Mouse (Mus musculus): Measurements from ENCODE around the gene Zfp810. TPM values are rescaled to one million over a fixed set of nuclear protein-coding genes. Genes with fewer than 3 reads are reported as not detected.
"Not testable (repeated sequence)": the region's sequence is repeated elsewhere in the genome, so short reads cannot be mapped to it uniquely, and the experiment has no call there.

Zfp810 gene
- total RNA-seq (2021): 10 to 100 TPM in 1 of 2 experiments, 1 to 10 TPM in 1; 9.2 to 12.4 TPM
- long read RNA-seq, experiment 1, transcript Zfp810-201 (8 exons, 3,238 nt): major isoform, 5 of 8 reads
- long read RNA-seq, experiment 1, partial matches to known transcripts: 0 of 8 reads
- long read RNA-seq, experiment 1, other reads (novel, unspliced or antisense): 2 of 8 reads
- long read RNA-seq, experiment 2, transcript Zfp810-201 (8 exons, 3,238 nt): major isoform, 6 of 13 reads
- long read RNA-seq, experiment 2, partial matches to known transcripts: 0 of 13 reads
- long read RNA-seq, experiment 2, other reads (novel, unspliced or antisense): 7 of 13 reads

- DNase-seq: peak; percentile 93
Measured at GRCm38 (mm10) chr9:22307156-22307919, at the start of gene Zfp810. TSS of gene Zfp810 (minus strand) at chr9:22307648.

GRCm38 (mm10) chr9:22355919-22356318 lies 48.5 kb upstream of the Zfp810 start:
- DNase-seq: no peak

GRCm38 (mm10) chr9:22353901-22354300 lies 46.5 kb upstream of the Zfp810 start:
- no peak for DNase-seq

- DNase-seq: no peak
Measured at GRCm38 (mm10) chr9:22353465-22353864, 46.0 kb upstream of the Zfp810 start.

GRCm38 (mm10) chr9:22340331-22340730 lies 32.9 kb upstream of the Zfp810 start:
- no peak for DNase-seq

GRCm38 (mm10) chr9:22337217-22337616 lies 29.8 kb upstream of the Zfp810 start:
- no peak for DNase-seq

- peak; percentile 90 for DNase-seq
Measured at GRCm38 (mm10) chr9:22327475-22328387, 20.3 kb upstream of the Zfp810 start.

GRCm38 (mm10) chr9:22327099-22327474 lies 19.6 kb upstream of the Zfp810 start:
- DNase-seq: peak; percentile 54

GRCm38 (mm10) chr9:22324579-22324978 lies 17.1 kb upstream of the Zfp810 start:
- DNase-seq: no peak

GRCm38 (mm10) chr9:22322381-22323211 lies 15.1 kb upstream of the Zfp810 start:
- no peak for DNase-seq

- DNase-seq: no peak
Measured at GRCm38 (mm10) chr9:22319109-22319508, 11.7 kb upstream of the Zfp810 start.

GRCm38 (mm10) chr9:22316047-22316446 lies 8.6 kb upstream of the Zfp810 start:
- not testable (repeated sequence) for DNase-seq

- no peak for DNase-seq
Measured at GRCm38 (mm10) chr9:22314066-22314465, 6.6 kb upstream of the Zfp810 start.

- DNase-seq: no peak
Measured at GRCm38 (mm10) chr9:22313218-22313617, 5.8 kb upstream of the Zfp810 start.

GRCm38 (mm10) chr9:22309651-22310050 lies 2.2 kb upstream of the Zfp810 start:
- no peak for DNase-seq

GRCm38 (mm10) chr9:22307920-22308262 lies 443 bp upstream of the Zfp810 start:
- not testable (repeated sequence) for DNase-seq

GRCm38 (mm10) chr9:22306726-22307125 lies 722 bp downstream of the Zfp810 start:
- no peak for DNase-seq

- no peak for DNase-seq
Measured at GRCm38 (mm10) chr9:22302199-22302598, 5.2 kb downstream of the Zfp810 start.

GRCm38 (mm10) chr9:22278733-22279132 lies 28.7 kb downstream of the Zfp810 start:
- DNase-seq: no peak

- no peak for DNase-seq
Measured at GRCm38 (mm10) chr9:22268886-22269285, 38.6 kb downstream of the Zfp810 start.

GRCm38 (mm10) chr9:22262611-22263010 lies 44.8 kb downstream of the Zfp810 start:
- DNase-seq: no peak

GRCm38 (mm10) chr9:22261594-22261993 lies 45.9 kb downstream of the Zfp810 start:
- DNase-seq: no peak
